Mouse (Mus musculus) cerebellum, postnatal 14 days (tissue): Measurements from ENCODE around the gene Mybpc3.
"Not testable (repeated sequence)": the region's sequence is repeated elsewhere in the genome, so short reads cannot be mapped to it uniquely, and the experiment has no call there.

Experiments
- DNase-seq, 2 experiments: peaks; one replicate each; pipeline ENCODE4 v3.0.0; 2021; ENCODE audit warnings: mixed read lengths in 2 of 2

Gene Mybpc3

DNA sequence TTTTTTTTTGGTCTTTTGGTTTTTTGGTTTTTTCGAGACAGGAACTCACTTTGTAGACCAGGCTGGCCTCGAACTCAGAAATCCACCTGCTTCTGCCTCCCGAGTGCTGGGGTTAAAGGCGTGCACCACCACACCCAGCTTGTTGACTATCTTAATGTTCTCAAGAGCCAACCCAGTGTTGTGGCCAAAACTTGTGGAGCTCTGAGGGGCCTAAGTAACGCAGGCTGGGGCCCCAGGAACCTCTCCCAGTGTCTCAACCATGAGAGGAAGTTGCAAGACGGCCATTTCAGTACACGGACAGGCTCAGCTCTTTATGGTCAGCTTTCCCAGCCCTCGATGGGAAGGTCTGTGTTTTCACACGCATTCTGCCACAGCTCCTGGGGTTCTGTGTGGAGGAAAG, 29.0 kb upstream of the Mybpc3 start:
- no peak for DNase-seq

DNA sequence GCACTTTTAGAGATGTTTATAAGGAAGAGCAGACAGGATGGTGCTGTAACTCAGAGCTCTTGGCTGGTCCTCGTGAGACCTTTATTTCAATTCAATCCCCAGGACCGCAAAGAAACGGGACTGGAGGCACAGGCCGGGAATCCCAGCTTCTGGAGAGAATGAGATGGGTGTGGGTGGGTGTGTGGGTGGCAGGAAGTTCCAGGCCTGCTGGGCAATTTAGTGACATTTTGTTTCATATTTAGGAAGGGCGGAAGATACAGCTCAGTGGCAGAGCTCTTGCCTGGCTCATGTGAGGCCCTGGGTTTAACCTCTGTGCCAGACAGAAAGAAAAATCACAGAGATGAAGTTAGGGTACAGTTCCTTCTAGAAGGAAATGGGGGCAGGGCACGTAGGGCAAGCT, 27.7 kb upstream of the Mybpc3 start:
- no peak for DNase-seq

DNA sequence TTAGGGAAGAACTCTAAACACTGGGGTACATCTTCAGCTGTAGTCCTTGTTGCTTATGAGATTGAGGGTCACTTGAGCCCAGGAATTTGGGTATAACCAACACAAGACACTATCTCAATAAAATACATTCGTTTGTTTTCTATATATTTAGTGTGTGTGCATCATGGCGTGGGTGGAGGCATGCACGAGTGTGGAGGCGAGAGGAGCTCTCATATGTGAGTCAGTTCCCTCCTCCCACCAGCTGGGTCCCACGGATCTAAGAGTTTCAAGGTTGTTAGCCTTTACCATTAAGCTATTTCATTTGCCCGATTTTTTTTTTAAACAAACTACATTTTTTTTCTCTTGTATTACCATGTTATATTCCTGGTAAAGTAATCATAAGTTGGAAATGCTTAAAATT, 27.1 kb upstream of the Mybpc3 start:
- DNase-seq: no peak

DNA sequence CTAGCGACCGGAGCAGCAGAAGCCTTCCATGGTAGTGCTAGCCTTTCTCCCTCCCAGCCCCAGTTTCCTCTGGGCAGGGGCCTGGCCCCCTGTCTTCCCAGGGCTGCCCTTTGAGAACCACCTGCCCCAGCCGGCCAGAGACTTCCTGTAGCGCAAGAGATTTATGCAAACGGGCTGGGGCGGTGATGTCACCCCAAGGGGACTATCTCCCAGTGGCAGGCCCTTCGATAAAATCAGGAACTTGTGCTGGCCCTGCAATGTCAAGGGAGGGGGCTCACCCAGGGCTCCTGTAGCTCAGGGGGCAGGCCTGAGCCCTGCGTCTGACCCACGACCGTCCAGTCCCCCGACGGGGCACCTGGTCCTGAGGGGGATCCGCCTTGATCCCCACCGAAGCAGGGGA, 21.4 kb upstream of the Mybpc3 start:
- no peak for DNase-seq

DNA sequence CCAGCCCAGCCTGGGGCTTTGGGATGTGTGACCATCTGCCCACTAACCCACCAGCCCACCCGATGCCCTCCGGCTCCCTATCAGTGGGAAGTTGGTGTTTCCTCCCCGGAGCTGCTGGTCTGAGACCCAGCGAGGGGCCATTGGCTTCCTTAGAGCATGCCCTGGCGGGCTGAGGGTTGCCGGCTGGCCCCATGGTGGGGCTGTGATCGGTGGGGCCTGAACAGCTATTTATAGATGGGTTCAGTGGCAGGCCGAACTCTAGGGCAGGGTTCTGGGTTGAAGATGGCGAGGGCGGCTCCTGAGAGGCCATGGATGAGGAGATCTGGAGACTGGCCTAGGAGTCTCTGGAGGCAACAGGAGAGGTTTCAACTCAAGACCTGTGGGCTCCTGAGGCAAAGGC, 20.9 kb upstream of the Mybpc3 start:
- DNase-seq: no peak

DNA sequence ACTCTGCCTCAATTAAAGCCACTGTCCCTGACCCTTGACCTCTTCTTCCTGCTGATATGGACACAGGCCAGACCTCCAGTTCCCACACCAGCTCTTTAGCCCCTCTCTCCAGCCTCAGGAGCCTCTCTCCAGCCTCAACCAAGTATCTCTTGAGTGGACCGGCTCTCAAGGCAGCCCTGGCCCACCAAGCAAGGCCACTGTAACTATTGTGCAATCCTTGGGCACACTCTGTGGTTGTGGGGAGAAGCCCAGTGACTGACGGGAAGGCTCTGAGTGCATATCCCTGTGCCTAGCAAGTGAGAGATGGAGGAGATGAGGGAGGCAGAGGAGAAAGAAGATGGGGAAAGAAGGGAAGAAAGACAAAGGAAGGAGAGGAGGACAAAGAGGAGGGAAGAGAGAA, 19.8 kb upstream of the Mybpc3 start:
- DNase-seq: no peak

DNA sequence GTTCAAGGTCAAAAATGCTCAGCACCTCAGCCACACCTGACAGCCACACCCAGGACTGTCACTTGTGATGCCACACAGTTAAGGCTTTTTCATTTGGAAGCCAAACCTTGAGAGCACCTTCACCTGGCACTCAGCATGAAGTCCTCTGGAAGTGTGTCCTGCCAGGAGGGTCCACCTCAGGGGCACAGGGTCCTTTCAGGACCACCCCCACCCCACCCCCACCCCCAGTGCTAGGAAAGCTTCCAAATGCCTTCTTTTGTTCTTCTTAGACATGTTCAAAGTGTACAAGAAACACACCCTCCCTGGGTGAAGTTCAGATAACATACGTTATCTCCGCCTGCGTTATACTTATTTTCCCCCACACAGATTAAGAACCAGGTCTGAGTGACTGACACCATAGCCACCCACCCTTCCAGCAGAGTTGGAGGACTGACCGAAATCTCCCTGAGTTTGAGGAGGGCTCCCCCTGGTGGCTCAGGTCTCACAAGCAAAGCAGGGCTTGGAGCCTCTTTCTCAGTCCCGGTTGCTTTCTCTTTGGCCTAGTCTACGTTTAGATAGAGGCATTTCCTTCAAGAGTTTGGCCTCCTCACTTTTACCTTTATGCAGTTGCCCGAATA, 16.7 kb upstream of the Mybpc3 start:
- DNase-seq: peak; percentile 97 to 99

DNA sequence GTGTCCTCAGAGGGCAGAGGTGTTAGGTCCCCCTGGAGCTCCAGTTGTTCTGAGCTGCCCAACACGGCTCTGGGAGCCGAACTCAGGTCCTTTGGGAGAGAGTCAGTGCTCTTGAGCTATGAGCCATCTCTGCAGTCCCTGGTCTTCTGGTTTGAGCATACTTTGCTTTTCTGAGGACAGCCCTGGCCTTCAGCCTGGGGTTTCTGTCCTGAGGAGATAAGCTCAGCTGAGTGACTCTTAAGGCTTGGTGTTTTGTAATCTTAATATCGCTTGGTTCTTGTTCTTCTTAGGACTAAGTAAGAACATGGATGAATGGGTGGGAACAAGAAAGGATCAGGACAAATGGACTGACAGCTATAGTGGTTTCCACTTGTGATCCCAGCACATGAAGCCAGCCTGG, 9.8 kb upstream of the Mybpc3 start:
- DNase-seq: no peak

DNA sequence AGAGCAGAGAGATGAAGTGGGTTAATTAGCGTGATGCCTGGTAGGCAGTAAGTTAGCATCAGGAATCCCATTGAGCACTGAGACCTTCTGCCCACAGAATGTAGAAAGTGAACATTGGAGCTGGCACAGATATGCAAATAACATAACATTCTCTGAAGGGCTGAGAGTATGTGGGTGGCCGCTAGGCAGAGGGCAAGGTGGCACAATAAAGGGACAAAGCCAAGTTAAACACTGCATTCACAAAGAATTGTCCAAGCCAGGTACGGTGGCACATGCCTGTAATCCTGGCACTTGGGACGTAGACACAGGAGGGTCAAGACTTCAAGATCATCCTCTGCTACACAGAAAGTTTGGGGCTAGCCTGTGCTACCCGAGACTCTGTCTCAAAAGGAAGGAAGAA, 8.7 kb upstream of the Mybpc3 start:
- DNase-seq: no peak

DNA sequence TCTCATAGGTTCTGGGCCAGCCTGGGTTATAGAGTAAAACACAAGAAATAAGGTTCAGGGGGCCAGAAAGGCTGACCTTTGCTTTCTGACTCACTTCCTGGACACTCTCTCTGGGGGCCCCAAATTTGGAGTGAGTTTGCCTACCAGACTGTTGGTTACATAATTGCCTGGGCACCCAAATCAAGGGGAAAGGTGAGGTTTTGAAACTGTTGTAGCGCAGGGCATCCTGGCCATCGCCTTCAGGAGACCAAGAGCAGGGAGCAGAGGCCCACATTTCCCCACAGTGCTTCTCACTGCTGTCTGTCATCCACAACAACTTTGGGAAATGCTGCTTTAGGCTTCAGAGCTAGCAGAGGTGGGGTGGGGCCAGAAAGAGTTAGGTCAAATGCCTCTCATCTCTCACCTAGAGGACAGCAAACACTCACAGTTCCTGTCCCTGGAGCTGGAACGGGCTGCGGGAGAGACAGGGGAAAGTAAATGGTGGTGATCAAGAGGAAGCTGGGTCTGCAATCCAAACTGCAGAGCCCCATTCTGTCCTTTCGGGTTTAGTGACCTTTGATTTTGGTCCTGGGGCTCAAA, 8.0 kb upstream of the Mybpc3 start:
- DNase-seq: no peak

DNA sequence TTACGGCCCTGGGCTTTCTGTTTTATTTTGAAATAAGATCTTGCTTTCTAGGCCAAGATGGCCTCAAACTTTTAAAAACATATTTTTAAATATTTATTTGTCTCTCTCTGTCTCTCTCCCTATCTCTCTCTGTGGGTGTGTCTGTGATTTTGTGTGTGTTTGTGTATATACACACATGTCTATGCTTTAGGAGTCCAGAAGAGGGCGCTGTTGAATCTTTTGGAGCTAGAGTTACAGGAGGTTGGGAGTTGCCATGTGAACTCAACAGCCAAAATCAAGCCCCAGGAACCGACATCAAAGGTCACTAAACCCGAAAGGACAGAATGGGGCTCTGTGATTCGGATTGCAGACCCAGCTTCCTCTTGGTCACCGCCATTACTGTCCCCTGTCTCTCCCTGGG, 7.5 kb upstream of the Mybpc3 start:
- DNase-seq: no peak

DNA sequence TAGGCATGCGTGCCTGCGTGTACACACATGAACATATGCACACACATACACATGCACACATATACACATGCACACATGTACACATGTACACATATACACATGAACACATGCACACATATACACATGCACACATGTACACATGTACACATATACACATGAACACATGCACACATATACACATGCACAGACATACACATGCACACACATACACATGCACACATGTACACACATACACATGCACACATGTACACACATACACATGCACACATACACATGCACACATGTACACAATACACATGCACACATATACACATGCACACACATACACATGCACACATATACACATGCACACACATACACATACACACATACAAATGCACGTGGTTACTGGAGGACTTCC, 6.1 kb upstream of the Mybpc3 start:
- DNase-seq: not testable (repeated sequence)

DNA sequence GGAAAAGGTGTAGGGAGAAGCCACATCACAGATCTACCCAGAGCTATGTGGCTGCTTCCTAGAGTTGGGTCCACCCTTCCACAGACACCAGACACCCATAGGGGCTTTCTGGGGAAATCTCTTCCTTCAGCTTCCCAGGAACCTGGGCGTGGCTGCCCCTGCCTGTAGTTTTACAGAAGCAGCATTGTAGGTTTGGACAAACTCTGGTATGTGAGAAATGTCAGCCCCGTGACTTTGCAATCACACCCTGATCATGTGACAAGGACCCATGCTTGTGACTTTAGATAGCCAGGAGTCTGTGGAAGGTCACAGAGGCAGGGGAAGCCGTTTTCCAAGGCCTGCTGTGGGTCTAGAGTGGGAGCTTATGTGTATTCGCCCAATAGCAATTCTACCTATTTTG, 5.5 kb upstream of the Mybpc3 start:
- no peak for DNase-seq

DNA sequence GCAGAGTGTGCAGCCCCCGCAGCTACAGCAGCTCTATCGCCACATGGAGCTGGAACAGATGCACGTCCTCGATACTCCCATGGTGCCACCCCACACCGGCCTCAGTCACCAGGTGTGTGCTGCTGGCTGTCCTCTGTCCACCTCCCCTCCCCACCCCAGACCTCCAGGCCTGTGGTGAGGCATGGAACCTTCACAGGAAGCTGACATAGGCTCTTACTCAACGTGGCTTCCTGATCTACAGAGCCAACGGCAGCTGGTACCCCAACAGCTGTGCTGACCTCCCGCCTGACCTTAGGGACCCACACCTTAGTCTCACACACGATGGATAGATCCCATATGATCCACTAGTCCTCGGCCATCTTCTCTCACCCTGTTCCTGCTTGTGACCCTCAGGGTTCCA, 4.6 kb upstream of the Mybpc3 start:
- no peak for DNase-seq

DNA sequence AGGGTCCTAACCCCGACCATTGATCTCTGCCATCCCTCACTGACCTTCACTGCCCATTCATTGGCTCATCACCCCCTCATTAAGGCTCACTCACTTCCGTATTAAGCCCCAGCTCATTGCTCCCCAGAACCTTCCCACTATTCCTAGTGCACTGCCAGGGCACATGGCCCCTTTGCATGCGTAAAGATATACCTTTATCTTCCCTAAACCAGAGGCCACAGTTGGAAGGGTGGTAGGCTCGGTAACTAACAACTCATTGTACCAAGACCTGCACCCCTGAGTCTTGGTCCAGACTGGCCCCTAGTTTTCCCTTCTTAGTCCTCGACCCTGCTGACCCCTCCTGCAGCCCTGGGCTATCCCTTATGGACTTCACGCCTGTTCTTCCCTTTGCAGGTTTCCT, 4.1 kb upstream of the Mybpc3 start:
- no peak for DNase-seq

DNA sequence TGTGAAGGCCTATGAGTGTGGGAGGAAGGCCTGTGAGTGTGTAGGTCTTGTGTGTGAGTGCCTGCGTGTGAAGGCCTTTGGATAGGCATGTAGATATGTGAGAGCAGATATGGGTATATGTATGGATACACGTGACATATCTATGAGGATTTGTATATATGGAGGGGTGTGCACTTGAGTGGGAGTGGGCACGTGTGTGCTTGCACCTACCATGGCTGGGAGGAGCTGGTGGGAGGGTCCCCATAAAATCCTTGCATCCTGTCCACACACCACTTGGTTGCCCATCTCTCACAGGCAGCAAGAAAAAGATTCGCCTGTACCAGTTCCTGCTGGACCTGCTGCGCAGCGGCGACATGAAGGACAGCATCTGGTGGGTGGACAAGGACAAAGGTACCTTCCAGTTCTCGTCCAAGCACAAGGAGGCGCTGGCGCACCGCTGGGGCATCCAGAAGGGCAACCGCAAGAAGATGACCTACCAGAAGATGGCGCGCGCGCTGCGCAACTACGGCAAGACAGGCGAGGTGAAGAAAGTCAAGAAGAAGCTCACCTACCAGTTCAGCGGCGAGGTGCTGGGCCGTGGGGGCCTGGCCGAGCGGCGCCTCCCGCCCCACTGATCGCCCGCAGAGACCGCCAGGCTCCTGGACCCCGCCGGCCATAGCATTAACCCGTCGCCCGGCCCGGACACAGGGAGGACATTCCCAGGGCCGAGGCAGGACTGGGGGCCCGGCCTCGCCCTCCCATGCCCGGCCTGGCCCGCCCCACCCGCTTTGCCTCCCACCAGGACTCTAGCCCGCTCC, 3.0 kb upstream of the Mybpc3 start:
- DNase-seq: peak; percentile 100

DNA sequence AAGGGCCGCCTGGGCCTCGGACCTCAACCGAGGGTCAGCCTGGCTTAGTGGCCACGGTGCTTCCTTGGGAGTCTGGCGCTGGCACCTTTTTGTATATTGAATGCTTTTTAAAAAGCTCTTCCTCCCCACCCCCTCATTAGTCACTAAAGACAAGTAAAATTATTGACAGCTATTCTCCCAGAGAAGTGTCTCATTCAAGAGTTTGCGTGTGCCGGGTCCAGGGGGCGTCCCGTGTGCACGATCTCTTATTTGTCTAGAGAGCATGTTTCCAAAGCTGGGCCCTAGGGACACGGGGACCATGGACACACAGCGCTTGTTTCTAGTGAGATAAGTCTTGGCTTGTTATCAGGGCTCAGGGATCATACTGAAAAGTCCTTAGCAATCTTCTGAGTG, 2.4 kb upstream of the Mybpc3 start:
- DNase-seq: no peak

DNA sequence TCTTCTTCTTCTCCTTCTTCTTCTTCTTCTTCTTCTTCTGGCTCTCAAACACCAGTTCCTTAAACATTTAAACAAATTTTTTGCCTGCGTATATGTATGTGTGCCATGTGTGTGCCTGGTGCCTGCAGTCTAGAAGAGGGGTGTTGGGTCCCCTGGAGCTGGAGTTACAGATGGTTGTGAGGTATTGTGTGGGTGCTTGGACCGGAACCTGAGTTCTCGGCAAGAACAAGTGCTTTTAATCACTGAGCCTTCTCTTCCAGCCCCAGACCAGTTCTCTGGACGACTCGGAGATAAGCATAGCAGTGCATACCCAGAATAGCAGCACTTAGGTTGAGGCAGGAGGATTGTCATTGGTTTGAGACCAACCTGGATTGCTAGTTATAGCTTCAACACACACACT, 1.1 kb upstream of the Mybpc3 start:
- peak in 1 of 2 experiments; percentile 15 for DNase-seq

DNA sequence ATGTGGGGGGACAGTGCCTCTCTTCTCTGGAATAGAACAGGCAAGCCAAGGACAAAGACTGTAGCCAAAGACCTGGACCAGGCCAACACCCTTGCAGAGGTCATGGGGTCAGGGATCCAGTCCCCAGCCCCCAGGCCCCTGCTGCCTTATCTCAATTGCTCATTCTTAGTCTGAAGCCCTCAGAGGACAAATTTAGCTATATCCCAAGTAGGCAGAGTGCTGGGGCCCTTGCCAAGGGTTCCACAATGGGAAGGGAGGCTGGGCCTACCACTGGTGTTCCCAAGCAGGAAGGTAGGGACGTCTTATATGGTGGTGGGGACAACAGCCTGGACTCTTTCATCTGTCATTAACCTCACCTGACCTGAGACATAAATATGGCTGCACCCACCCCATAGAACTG, 703 bp downstream of the Mybpc3 start:
- DNase-seq: peak in 1 of 2 experiments; percentile 76

DNA sequence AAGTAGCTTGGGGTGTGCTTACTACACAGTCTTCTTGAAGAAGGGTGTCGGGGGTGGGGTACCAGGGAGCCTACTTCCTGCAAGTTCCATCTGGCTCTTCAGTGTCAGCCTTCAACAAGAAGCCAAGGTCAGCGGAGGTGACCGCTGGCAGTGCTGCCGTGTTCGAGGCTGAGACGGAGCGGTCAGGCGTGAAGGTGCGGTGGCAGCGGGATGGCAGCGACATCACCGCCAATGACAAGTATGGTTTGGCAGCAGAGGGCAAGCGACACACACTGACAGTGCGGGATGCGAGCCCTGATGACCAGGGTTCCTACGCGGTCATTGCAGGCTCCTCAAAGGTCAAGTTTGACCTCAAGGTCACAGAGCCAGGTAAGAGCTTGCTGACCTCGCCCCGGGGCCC, 1.1 kb downstream of the Mybpc3 start:
- DNase-seq: peak; percentile 92 to 95

DNA sequence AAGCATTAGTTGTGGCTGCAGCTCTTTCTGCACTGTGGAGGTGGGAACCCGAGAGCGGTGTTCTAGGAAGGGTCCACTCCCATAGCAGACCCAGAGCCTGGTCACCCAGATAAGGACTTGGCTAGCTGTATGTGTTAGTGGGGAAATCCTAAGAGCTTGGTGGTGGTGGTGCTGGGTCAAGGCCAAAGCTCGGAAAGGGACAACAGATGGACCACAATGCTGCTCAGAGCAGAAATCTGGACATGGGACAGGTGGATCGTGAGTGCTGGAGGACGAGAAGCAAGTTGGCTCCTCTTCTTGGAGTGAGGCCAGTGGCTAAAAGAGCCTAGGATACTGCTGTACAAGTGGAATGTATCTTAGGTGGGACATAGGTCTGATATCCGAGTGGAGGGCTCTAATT, 1.6 kb downstream of the Mybpc3 start:
- peak; percentile 97 to 98 for DNase-seq

DNA sequence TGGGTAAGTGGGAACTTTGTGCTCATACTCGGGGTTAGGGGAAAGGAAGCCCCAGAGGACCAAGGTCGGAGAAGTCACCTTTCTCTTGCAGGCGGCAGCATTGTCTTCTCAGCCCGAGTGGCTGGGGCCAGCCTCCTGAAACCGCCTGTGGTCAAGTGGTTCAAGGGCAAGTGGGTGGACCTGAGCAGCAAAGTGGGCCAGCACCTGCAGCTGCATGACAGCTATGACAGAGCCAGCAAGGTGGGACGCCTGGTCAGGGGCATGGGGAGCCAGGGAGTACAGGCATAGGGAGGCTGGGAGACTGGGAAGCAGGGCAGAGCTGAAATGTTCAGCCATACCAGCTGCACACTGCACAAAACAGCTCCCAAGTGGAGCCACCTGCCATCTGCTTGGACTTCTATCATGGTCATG, 2.3 kb downstream of the Mybpc3 start:
- peak; percentile 57 to 66 for DNase-seq

DNA sequence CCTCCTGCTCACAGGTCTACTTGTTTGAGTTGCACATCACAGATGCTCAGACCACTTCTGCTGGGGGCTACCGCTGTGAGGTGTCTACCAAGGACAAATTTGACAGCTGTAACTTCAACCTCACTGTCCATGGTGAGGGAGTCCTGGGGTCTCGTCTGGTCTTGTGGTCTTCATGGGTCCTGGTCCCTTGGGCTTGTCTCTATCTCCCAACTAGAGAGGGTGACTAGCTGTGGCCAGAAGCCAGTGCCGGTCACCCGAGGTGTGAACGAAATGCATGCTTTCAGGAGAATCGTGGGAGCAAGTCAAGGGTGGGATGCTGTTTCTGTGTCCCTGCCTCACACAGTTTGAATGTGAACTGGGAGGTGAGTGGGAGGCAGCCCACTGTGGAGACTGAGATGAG, 3.1 kb downstream of the Mybpc3 start:
- DNase-seq: peak in 1 of 2 experiments; percentile 49

DNA sequence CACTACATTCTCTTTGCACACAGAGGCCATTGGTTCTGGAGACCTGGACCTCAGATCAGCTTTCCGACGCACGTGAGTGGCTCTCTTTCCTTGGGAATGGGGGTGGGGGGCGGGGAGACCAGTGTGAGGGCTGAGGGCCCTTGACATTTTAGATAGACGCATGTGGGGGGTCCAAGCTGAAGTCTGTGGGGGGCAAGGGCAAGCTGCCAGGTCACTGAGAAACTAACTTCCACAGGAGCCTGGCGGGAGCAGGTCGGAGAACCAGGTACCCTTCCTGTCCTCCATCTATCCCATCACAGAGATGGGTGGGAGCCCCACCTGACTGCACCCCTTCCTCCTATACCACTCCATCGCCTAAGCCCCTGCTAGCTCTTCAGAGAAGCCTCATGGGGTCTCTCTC, 3.6 kb downstream of the Mybpc3 start:
- DNase-seq: peak in 1 of 2 experiments; percentile 60
